Mouse (Mus musculus) forebrain, embryonic 14.5 days (tissue): ENCODE data around the gene Il9r. TPM values are rescaled to one million over a fixed set of nuclear protein-coding genes. Genes with fewer than 3 reads are reported as not detected.

Experiments
- ATAC-seq: fragments of 200-750 bp; cut with Nextera tagmentation; 2 replicates; pipeline ENCODE4 v1.8.0; 2017; ENCODE audit warnings: mild to moderate bottlenecking, moderate library complexity
- DNase-seq: peaks from one replicate; pipeline ENCODE4 v3.0.0-alpha.2; 2015; ENCODE audit warnings: low spot score
- H3K27ac ChIP-seq: fragments of 300-500 bp; sonication (generic); 2 replicates; pipeline ENCODE4 v1.5.1; 2014; ENCODE audit warnings: low read depth, mild to moderate bottlenecking, control low read depth, low read length, moderate library complexity
- H3K27me3 ChIP-seq: fragments of 300-500 bp; sonication (generic); replicated peaks from 2 replicates; pipeline ENCODE4 v1.6.1; 2014; ENCODE audit warnings: low read length, control low read depth, mixed read lengths; ENCODE audit not compliant: control insufficient read depth, insufficient read depth
- H3K36me3 ChIP-seq: fragments of 300-500 bp; sonication (generic); 2 replicates; pipeline ENCODE4 v1.6.1; 2014; ENCODE audit warnings: low read length, control low read depth; ENCODE audit not compliant: control insufficient read depth, insufficient read depth
- H3K4me1 ChIP-seq: fragments of 300-500 bp; sonication (generic); 2 replicates; pipeline ENCODE4 v1.6.1; 2014; ENCODE audit warnings: antibody characterized with exemption, low read length, control low read depth; ENCODE audit not compliant: control insufficient read depth, insufficient read depth
- H3K4me2 ChIP-seq: fragments of 300-500 bp; sonication (generic); 2 replicates; pipeline ENCODE4 v1.6.1; 2014; ENCODE audit warnings: mild to moderate bottlenecking, control low read depth, low read length
- H3K4me3 ChIP-seq: fragments of 300-500 bp; sonication (generic); 2 replicates; pipeline ENCODE4 v1.5.1; 2014; ENCODE audit warnings: low read depth, low read length, control low read depth
- H3K9ac ChIP-seq: fragments of 300-500 bp; sonication (generic); 2 replicates; pipeline ENCODE4 v1.6.1; 2014; ENCODE audit warnings: mild to moderate bottlenecking, low read length, control low read depth, moderate library complexity
- H3K9me3 ChIP-seq: fragments of 300-500 bp; sonication (generic); replicated peaks from 2 replicates; pipeline ENCODE4 v1.6.1; 2016; ENCODE audit warnings: low read length, control low read depth, mixed read lengths; ENCODE audit not compliant: control insufficient read depth
- WGBS: fragments of 180-500 bp; shearing (Covaris S2); extraction: QIAGEN DNeasy Blood & Tissue Kit; methylation state at CpG from one replicate; pipeline ENCODE4 v1.1.7; 2014; 5-methylcytosine and 5-hydroxymethylcytosine counted together
- polyA plus RNA-seq: library from polyadenylated mRNA; unstranded; fragments of >200 nt; fragmentation: Nextera tagmentation; extraction: Ambion mirVana; gene quantifications from 2 replicates; pipeline ENCODE4 v1.2.1, GENCODE M21; 2014

The Il9r gene
- polyA plus RNA-seq, 1 experiment from 2014 or later, result not detected

DNA sequence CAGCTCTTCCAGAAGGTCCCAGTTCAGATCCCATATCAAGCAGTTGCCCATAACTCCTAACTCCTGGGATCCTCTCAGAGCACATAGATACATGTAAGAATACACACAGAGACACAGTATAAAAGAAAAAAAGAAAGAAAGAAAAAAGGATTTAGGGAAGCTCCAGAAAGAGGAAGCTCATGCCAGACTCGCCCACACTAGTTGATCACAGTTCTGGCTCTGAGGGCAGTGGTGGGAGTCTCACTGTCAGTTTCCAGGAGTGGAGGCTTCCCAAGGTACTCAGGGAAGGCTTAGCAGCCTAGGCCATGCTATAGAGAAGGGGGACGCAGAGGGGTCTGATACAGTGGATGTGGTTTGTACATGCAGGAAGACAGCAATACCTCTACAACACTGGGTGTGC lies 31.0 kb upstream of the Il9r start:
- DNase-seq (no peak), ATAC-seq (no peak)
- WGBS, result 95% methylated on average over 2 of the region's 2 CpGs
- Histone ChIP-seq H3K4me3 (no peak overlapping the region), H3K27me3 (no peaks in the 10 kb centered on the region), H3K27ac (no peak overlapping the region), H3K9ac (no peak overlapping the region), H3K4me2 (no peak overlapping the region), H3K9me3 (no peaks in the 10 kb centered on the region), H3K4me1 (peaks cover 26% of the 10 kb centered on the region), H3K36me3 (peaks cover 48% of the 10 kb centered on the region)

DNA sequence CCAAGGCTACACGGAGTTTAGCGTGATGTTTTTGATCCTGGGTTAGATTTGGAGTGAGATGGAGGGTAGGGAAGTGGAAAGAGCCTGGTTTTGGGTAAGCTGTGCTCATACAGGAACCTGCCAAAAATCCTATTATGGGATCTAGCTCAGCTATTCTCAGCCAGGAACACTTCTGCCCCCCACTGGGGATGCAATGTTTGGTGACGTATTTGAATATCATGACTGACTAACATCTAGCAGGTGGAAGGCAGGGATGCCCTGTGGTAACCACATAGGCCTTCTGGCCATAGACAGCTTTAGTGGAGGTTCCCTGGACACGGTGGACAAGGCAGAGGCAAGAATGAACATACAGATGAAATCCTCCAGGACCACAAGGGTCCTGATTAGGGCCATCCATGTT lies 30.1 kb upstream of the Il9r start:
- Histone ChIP-seq H3K9me3 (no peaks in the 10 kb centered on the region), H3K4me2 (no peak overlapping the region), H3K27me3 (no peaks in the 10 kb centered on the region), H3K27ac (no peak overlapping the region), H3K9ac (no peak overlapping the region), H3K36me3 (peaks cover 48% of the 10 kb centered on the region), H3K4me3 (no peak overlapping the region), H3K4me1 (peaks cover 23% of the 10 kb centered on the region)
- ATAC-seq (no peak), DNase-seq (no peak)
- WGBS, result 78% methylated on average over 4 of the region's 4 CpGs

DNA sequence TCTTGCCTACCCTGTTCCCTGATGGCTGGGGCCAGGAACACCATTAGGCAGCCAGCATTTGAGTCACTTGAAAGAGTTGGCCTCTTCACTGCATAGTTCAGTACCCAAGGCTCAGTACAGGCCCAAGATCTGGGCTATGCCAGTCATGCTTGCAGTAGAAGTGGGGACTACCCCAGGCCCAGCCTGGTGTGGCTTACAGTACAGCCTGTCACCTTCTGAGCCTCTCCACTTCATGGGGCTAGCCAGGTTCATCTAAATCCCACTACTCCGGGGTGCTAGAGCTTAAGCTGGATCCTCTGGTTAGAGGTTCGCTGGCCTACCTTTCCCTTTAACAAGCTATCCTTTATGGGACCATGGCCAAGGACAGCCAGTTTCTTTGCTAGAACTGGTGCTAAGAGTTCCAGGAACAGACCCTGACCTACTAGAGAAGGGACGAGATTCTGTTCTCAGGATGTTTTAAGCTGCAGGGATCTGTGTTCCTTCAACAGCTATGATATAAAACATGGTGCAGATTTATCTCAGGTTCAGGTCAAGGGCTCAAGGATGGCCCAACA lies 28.3 kb upstream of the Il9r start:
- Histone ChIP-seq H3K27me3 (no peaks in the 10 kb centered on the region), H3K4me3 (no peak overlapping the region), H3K36me3 (peaks cover 35% of the 10 kb centered on the region), H3K9me3 (no peaks in the 10 kb centered on the region), H3K27ac (no peak overlapping the region), H3K4me1 (peaks cover 19% of the 10 kb centered on the region), H3K4me2 (no peak overlapping the region), H3K9ac (no peak overlapping the region)
- ATAC-seq (no peak), DNase-seq (no peak)
- 95% methylated on average over 3 of the region's 3 CpGs for WGBS

DNA sequence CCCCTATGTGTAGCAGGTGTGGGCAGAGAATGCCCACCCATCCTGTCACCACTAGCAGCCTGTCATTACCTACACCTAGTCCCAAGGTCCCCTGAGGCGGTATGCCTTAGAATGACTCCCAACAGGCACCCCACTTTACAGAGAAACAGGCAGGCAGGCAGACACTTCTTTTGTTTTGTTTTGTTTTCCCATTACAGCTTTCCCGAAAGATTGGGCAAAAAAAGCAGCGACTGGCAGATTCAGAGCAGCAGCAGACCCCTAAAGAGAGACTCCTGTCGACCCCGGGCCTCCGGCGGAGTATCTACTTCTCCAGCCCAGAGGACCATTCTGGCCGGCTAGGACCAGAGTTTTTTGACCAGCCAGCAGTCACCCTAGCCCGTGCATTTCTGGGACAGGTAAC lies 27.5 kb upstream of the Il9r start:
- 86% methylated on average over 9 of the region's 9 CpGs for WGBS
- Histone ChIP-seq H3K27me3 (peaks cover 7% of the 10 kb centered on the region), H3K9ac (peak overlapping the region; percentile 79), H3K4me2 (peak overlapping the region; percentile 78; the same call in 1 of the 2 replicates), H3K4me3 (no peak overlapping the region), H3K27ac (no peak overlapping the region), H3K9me3 (no peaks in the 10 kb centered on the region), H3K36me3 (peaks cover 27% of the 10 kb centered on the region), H3K4me1 (peaks cover 20% of the 10 kb centered on the region)
- ATAC-seq (no peak), DNase-seq (no peak)

DNA sequence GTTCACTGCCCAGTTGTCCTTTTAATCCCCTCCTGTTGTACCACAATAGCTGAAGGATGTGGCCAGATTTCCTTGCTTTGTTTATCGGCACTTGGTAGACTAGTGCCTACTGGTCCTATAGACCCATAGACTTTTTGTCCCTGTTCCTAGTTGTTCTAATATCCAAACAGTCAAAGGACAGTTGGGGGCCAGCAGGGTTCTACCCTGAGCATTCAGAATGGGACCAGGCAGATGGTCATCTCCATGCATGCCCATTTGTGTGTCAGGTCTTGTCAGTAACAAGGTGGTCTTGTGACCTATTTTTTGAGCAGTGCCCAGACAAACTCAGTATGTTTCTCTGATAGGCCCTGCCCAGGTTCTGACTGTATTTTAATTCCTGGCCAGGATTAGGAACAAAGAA lies 27.0 kb upstream of the Il9r start:
- peak overlapping the region; percentile 58 for H3K4me3 ChIP-seq
- no peak for ATAC-seq
- H3K9ac ChIP-seq, result peak overlapping the region; percentile 79
- 7% methylated on average over 1 of the region's 1 CpGs for WGBS
- peaks cover 22% of the 10 kb centered on the region for H3K36me3 ChIP-seq
- H3K27ac ChIP-seq, result no peak overlapping the region
- DNase-seq, result no peak
- peaks cover 24% of the 10 kb centered on the region for H3K4me1 ChIP-seq
- H3K27me3 ChIP-seq, result peaks cover 12% of the 10 kb centered on the region
- peak overlapping the region; percentile 78 for H3K4me2 ChIP-seq
- no peaks in the 10 kb centered on the region for H3K9me3 ChIP-seq

DNA sequence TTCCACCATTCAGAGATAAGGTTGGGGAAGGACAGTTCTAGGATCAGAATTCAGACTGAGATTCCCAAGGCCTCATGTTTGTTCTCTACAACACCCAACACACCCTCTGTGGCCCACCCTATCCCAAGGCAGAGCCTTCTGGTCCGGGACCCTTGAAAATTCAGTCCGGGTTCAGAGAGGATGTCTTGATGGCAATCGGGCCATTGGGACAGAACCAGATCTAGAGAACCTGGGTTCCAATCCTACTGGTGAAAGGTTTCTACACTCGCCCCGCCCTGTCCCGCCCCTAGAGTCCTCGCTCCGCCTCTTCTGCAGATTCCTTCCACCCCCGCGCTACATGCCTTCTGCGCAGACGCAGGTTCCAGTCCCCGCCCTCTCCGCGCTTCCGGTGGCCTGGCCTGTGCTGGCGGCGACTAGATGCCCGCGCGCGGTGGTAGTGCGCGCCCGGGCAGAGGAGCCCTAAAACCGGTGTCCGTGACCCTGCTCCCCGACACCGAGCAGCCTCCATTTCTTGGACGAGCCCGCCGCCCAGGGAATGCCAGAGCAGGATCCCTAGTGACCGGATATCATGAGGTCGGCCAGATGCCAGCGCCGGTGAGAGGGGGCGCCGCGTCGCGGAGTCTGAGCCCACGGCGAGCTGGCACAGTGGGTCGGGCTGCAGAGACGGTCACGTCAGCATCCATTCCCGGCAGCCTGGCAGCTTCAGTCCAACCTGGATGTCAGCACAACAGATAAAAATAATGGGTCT lies 26.2 kb upstream of the Il9r start, which contains the start of gene Mpg:
Mpg (plus strand) TSS at position 382 of the 748 bp plus-strand sequence.
- Histone ChIP-seq H3K27ac (peak within 1 kb of the TSS; percentile 48; the same call in 1 of the 2 replicates), H3K9me3 (no peaks in the 10 kb centered on the region), H3K4me3 (peak within 1 kb of the TSS; percentile 58), H3K27me3 (peaks cover 12% of the 10 kb centered on the region), H3K36me3 (peaks cover 15% of the 10 kb centered on the region), H3K4me2 (peak within 1 kb of the TSS; percentile 78), H3K4me1 (peaks cover 27% of the 10 kb centered on the region), H3K9ac (peak within 1 kb of the TSS; percentile 79)
- ATAC-seq, result peak; percentile 83
- DNase-seq, result peak; percentile 90
- WGBS, result 4% methylated on average over 45 of the region's 47 CpGs

DNA sequence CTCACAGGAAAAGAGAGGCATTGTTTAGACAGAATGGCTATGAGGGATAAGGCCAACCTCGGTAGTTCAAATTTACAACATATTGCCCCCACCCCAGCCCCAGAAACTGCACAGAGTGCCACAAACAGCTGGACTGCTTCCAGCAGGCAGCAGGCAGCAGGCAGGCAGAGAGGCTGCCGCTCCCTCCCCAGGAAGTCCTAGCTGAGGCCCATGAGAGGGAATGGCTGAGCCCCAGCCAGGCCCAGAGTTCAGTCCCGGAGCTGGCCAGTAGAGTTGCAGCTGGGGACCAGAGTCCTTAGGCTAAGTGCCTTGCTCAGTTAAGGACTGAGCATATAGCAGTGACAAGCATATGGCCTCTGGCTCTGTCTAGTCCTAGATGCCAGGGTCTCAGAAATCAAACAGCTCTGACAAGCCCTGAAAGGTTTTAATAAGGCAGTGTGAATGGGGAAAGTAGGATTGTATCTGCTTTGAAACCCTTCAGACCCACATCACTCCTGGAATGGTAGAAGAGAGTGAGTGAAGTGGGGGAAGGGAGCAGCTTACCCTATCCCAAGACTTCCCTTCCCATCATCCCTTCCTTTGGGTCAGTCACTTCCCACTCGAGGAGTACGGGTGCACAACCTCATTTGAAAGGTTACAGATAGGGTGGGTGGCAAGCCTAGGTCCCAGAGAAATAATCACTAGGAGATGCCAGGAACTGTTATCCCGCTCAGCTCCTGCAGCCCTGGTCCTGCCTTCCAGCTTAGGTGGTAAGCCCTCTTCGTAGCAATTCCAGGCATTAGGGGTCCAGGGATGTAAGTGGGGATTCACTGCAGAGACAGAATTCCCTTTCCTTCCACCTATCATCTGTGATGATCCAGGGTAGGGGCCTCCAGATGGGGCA lies 25.4 kb upstream of the Il9r start:
- H3K4me1 ChIP-seq, result peaks cover 27% of the 10 kb centered on the region
- 0 out of 2 replicates have a peak overlapping the region, but pooled peaks have one; percentile 5 for H3K9ac ChIP-seq
- DNase-seq, result no peak
- no peak for ATAC-seq
- H3K4me2 ChIP-seq, result no peak overlapping the region
- WGBS, result 63% methylated on average over 7 of the region's 7 CpGs
- H3K4me3 ChIP-seq, result no peak overlapping the region
- H3K36me3 ChIP-seq, result 0 out of 2 replicates have a peak, but pooled peaks cover 9% of the 10 kb centered on the region
- H3K27me3 ChIP-seq, result peaks cover 16% of the 10 kb centered on the region
- no peaks in the 10 kb centered on the region for H3K9me3 ChIP-seq
- peak overlapping the region; percentile 28; the same call in 1 of the 2 replicates for H3K27ac ChIP-seq

DNA sequence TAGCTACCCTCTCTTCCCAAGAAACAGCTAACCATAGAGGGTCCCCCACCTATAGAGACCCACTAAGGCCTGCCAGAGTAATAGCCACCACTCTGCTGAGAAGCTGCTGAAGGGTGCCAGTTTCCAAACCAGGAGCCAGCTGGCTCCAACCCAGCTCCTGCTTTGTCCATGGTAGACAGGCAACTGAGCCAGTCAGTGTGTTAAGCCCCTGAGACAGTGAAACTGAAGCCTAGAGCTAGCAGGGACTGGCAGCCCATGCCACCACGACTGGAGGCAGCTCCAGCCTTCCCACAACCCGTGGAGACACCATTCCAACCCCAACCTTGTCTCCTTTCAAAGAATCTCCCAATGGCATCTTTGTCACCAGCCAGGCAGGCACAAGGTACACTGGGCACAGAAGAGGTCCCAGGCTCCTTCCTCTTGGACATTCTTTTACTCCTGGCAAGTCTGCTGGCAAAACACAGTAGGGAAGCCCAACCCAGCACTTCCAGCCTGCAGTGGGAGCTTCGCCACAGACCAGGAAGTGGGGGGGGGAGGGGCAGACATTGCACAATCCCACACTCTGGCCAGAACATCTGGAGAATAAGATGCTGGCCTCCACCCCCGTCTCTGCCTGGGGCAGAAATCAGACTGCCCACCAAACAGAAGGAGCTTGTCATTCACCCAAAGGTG lies 24.5 kb upstream of the Il9r start:
- 27% methylated on average over 4 of the region's 4 CpGs for WGBS
- H3K9me3 ChIP-seq, result no peaks in the 10 kb centered on the region
- DNase-seq (peak; percentile 77), ATAC-seq (no peak; the same call in 1 of the 2 replicates)
- no peak overlapping the region for H3K4me2 ChIP-seq
- H3K27me3 ChIP-seq, result peaks cover 16% of the 10 kb centered on the region
- peak overlapping the region; percentile 28; the same call in 1 of the 2 replicates for H3K27ac ChIP-seq
- H3K4me1 ChIP-seq, result peaks cover 27% of the 10 kb centered on the region
- 0 out of 2 replicates have a peak, but pooled peaks cover 3% of the 10 kb centered on the region for H3K36me3 ChIP-seq
- no peak overlapping the region for H3K4me3 ChIP-seq
- no peak overlapping the region for H3K9ac ChIP-seq
